Mouse (Mus musculus) c-Kit-positive CD71-positive TER-119-positive erythroid progenitor cells, embryonic 14.5 days (primary cell): ENCODE data around the gene Cdh23.

Experiments used
- DNase-seq: peaks from one replicate; pipeline ENCODE4 v3.0.0-alpha.2; 2013; ENCODE audit warnings: low spot score

The Cdh23 gene

GRCm38 (mm10) chr10:60399449-60399848, 296.8 kb downstream of the Cdh23 start, which contains the start of gene Gm17455:
TSS of gene Gm17455 (plus strand) at chr10:60399726.
- DNase-seq: no peak

- no peak for DNase-seq
Measured at GRCm38 (mm10) chr10:60398051-60398814, 298.1 kb downstream of the Cdh23 start.

DNA sequence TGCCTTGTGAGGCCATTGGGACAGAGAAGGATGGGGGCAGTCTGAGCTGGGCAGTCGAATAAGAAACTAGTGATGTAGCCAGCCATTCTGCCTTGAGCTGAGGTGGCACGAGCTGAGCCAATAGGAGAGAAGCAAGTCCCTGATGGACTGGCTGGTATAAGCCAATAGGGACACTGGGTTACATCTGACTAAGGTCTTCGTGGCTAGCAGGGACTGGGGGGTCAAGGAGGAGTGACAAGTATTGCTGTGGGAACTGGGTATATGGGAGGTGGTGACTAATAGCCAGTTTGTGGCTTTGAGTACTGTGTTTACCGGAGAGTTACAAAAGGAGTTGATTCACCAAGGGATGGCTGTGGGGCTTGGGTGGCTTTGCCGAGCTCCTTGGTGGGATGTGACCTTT, 300.7 kb downstream of the Cdh23 start:
- no peak for DNase-seq

- no peak for DNase-seq
Measured at GRCm38 (mm10) chr10:60394936-60395335, 301.4 kb downstream of the Cdh23 start.

- no peak for DNase-seq
Measured at GRCm38 (mm10) chr10:60391661-60392060, 304.6 kb downstream of the Cdh23 start.

DNA sequence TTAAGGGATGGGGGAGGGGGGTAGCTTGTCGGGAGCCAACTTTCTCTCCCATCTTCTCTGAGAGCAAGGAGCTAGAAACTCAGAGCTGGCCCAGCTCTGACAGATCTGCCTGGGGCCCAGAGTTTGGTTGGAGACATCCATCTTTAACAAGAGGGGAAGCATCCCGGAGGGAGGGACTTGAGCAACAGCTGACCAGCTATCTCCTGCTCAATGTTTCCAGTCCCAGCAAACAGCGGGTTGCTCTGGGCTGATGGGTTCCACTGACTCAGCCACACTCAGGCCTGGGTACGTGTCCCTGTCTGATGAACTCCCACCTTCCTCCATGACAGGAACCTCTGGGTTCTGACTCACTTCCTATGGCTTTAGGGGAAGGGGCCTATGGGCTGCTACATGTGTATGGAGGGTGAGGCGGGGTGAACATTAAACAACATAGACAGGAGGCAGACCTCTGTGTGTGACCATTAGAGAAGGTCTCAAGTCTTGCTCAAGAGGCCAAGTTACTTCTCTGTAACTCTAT, 305.3 kb downstream of the Cdh23 start:
- DNase-seq: no peak

DNA sequence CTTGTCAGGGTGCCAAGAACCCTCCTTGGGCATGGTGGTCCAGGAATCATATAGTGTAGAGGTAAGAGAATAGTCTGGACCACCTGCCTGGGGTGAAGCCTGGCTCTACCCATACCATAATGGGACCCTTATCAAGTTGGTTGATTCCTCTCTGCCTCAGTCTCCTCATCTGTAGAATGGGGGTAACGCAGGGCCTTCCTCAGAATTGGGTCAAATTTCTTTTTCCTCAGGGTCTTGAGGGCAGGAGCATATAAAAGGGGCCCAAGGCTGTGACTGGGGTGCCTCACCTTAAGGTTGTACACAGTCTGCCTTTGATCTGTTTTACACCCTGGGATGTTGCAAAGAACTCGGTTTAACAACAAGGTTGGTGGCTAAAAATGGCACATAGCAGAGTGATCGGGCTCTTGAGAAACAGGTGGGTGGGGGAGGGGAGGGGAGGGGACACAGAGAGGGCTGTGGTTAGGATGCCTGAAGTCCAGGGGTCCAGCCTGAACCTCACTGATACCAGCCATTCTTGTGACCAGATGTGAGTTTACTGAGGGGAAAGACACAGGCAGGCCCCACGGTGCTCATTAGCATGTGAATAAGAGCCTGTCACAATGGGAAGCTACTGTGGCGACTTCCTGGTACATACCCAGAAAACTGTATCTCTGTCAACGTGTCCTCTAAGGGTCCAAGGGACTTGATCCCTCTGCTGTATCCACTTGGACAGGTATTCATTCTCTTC, 305.9 kb downstream of the Cdh23 start:
- DNase-seq: no peak

DNA sequence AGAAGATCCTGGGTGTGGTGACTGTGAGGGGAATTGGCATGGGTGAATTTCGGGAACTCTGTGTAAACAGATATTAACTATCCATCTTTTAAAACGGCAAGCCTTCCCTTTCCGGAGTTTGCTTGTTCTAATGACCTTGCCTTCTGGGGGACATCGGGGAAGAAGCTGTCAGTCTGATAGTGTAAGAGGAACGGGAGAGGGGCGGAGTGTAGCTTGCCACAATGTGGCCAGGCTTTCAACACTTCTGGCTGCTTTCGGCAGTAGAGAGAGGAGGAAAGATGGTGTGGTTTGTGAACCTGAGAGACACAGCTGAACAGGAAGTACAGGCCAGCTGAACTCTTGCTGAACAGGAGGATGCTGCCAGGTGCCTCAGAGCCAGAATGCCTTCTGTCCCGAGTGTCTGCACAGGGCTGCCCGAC, 306.8 kb downstream of the Cdh23 start:
- DNase-seq: no peak

- no peak for DNase-seq
Measured at GRCm38 (mm10) chr10:60388332-60388731, 308.0 kb downstream of the Cdh23 start.

DNA sequence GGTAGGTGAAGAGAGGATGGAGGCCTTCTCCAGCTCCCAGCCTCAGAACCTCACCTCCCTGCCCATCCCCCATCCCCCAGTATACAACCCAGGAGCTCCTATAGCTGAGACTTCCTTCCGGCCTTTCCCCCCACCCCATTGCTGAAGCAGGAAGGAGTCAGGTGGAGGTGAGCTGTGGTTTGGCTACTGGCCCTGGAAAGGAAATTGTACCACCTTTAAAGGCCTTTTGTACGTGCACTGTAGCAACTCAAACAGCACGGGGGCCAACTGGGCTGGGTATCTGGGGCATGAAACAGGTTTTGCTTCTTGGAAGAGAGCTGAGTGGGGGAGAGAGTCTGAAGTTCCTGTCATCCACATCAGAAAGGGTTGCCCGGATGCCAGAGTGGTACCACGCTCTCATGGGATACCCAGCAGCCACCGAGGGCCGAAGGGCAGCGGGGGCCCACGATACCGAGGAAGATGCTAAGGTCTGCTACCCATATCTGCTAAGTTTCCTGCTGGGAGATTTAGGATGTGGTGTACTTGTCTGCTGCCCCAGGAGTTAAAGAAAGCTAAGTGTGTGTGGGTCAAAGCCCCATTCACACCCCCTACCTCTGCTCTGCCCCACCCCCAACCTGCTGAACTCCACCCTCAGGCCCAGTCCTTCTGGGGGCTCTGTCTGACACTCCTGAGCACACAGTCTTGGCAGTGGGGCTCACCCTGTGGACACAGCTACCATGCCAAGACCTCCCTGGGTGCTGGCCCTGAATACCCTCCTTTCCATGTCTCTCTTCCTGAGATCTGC, 315.0 kb downstream of the Cdh23 start:
- DNase-seq: no peak

- no peak for DNase-seq
Measured at GRCm38 (mm10) chr10:60380229-60380628, 316.1 kb downstream of the Cdh23 start.

DNA sequence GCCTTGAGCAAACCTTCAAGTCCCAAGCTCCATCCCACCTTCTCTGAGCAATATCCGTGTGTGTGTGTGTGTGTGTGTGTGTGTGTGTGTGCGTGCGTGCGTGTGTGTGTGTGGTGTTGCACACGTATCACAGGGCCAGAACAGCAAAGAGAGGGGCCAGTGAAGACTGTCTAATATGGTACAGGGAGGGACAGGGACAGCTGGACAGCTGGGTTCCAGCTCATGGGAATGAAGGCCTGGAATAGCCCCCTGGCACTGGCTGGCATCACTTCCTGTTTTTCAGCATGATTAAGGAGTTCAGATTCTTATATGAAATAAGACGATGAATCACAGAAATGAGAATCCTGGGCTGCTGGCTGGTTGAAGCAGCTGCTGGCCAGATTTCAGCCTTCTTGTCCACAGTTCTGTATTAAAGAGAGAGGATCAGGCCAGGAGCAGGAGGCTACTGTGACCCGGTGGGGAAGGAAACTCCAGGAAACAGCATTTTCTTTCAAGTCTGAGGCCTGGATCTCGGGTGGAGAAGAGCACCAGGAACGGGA, 316.8 kb downstream of the Cdh23 start:
- DNase-seq: no peak

GRCm38 (mm10) chr10:60376704-60377103, 319.6 kb downstream of the Cdh23 start:
- no peak for DNase-seq

DNA sequence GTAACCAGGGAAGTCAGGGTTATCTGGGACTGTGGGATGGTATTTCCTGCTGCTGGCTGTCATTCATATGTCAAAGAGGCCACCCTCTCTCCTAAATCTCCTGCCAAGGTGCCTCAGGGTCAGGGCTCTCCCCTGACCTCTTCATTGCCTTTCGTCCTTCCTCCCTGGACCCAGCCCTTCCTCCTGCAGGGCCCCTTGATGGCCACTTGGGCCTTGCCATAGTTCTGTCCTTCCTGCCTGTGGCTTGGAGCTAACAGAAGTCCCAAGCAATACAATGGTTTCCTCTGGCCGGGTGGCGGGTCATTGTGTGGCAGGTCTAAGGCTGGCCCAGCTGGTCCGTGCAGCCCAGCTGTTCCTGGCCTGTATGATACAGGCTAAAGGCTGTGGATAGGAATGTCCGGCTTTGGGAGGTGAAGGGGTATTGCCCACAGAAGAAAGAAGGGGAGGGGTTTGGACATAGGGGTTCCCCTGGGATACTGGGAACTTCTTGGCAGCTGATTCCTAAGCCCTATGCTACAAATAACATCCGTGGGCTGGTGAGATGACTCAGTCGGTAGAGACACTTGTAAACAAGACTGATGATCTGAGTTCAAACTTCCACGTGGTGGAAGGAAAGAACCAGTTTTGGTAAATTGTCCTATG, 322.2 kb downstream of the Cdh23 start:
- DNase-seq: no peak

- no peak for DNase-seq
Measured at GRCm38 (mm10) chr10:60373543-60373936, 322.8 kb downstream of the Cdh23 start.

DNA sequence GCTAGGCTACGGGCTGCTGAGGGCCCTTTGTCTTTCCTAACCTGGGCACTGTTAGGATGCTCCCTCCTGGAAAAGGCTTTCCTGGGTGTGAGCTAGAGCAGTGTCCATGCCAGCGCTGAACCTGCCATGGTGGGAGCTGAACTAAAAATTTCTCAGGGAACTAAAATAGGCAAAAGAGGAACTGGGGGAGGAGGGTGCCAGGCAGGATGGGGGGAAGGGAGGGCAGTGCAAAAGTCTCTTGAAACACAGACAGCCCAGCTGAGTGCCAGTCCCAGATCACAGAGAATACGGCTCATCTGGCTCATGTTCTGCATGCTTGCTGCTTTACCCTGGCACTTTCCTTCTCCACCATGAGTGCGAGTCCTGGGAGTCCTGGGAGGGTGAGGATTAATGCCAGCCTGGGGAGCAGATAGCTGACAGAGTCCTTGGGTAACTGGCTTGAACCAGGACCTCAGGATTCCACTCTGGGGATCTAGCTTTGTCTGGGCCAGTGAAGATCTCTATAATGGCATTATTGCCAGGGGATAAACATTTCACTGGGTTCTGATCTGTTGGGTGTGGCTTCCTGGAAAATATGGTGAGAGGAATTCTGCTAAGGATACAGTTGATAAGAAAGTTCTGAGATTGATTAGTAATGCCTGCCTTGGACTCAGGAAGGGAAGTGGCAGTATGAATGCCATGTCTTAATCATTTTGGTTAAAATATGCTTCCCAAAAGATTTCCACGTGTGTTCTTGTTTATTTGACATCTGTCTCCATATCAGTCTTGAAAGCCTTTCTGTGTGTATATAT, 324.5 kb downstream of the Cdh23 start:
- DNase-seq: no peak

- no peak for DNase-seq
Measured at GRCm38 (mm10) chr10:60370601-60371061, 325.7 kb downstream of the Cdh23 start.

- no peak for DNase-seq
Measured at GRCm38 (mm10) chr10:60370098-60370497, 326.2 kb downstream of the Cdh23 start.

GRCm38 (mm10) chr10:60369405-60369804, 326.9 kb downstream of the Cdh23 start:
- no peak for DNase-seq

DNA sequence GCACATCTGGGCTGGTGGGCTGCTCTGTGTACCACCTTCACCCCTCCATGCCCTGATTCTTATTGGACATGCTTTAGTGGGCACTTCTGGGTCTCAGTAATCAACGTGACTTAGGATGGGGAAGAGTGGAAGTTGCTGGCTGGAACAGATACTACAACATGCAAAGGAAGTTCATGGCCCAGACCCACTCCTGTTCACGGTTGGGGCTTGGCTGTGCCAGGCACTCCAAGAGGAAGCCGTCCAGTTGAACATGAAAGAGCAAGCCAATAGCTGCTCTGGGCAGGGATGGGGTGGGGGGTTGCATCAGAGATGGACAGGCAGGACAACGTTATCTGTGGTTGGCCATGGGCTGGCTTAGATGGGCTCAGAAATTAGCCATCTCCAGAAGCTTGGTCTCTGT, 328.4 kb downstream of the Cdh23 start:
- DNase-seq: no peak

DNA sequence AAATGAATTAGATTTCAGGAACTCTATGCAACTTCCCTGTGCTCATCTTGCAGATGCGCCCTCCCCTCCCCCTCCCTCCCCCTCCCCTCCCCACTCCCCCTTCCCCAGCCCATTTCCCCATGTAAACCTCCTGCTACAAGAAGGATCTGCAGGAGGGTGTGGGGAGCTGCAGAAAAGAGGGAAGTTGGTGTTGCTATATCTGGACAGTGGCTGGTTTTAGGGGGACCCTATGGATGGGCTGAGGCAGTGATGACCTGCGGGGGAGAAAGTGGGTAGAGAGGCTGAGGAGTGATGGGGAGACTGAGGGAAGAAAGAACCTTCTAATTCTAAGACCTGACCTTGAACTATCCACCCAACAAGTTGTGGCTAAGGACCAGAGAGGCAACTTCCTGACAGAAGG, 329.1 kb downstream of the Cdh23 start:
- no peak for DNase-seq
